Mouse (Mus musculus) CD4-positive, CD25-positive, alpha-beta regulatory T cell, adult 2 months (primary cell): ENCODE data around the gene AK157302.
"Not testable (repeated sequence)": the region's sequence is repeated elsewhere in the genome, so short reads cannot be mapped to it uniquely, and the experiment has no call there.

ENCODE experiments used
- DNase-seq: peaks from one replicate; pipeline ENCODE4 v3.0.0-alpha.2; 2012; ENCODE audit warnings: low read depth, low spot score

AK157302 gene

GRCm38 (mm10) chr13:21495080-21495479 lies at the start of gene AK157302:
AK157302 (plus strand) TSS chr13:21495223.
- no peak for DNase-seq

DNA sequence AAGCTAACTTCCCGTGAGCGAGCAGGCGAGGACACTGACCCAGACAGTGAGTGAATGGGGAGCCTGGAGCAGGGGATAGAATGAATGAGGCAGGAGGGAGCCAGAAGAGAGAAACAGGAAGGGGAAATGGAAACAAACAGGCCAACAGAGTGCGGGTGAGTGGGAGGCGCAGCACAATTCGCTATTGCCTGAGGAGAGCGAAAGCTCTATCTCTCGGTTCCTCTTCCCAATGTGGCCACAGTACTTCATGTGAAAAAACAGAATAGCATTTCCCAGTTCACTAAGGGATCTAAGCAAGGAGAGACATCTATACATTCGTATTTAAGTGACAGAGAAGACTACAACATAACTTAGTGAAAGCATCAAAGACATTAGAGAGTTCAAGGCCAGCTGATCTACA lies 48.2 kb upstream of the AK157302 start:
- DNase-seq, result no peak

DNA sequence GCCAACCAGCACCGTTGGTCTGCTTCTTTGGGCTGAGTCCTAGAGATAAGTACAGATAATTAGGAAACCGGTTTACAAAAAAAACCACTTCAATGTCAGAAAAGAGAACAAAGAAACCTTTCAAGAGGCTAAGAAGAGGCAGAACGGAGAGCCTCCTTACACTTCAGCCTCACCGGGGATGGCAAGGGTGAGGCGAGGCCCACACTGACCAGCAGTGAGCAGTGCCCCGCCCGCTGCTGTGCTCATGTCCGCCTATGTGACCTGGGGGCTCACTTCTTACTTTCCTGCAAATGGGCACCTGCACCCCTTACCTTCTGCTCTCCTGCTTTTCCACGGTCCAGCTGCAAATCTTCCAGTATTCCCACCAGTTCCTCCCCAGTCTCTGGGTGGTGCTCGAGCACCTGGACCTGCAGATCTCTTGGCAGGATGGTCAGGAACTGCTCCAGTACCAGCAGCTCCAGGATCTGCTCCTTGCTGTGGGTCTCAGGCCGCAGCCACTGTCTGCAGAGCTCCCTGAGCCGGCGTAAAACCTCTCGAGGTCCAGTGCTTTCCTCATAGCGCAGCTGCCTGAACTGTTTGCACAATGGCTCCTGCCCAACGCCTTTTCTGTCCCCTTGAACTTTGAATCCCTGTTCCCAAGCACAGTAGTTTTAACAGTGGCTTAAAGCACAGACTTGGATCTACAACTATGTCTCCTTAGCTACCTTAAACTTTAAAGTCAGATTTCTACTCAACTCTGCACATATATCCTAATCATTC lies 47.0 kb upstream of the AK157302 start:
- no peak for DNase-seq

DNA sequence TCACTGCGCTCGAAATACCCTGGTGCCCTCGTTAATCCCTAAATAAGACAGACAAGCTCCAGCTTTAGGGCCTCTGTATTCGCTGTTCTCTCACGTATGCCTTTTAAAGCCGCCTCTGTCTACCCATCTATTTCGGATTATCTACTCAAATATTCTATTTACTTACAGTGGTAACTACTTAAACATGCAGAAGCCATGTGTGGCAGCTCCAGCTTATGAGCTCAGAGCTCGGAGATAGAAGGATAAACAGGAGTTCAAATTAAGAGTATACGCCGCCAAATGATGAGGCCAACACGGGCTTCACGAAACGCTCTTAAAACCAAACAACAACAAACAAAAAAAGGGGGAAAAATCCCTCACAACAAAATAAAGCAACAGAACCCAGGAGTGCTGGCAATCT lies 42.0 kb upstream of the AK157302 start:
- no peak for DNase-seq

DNA sequence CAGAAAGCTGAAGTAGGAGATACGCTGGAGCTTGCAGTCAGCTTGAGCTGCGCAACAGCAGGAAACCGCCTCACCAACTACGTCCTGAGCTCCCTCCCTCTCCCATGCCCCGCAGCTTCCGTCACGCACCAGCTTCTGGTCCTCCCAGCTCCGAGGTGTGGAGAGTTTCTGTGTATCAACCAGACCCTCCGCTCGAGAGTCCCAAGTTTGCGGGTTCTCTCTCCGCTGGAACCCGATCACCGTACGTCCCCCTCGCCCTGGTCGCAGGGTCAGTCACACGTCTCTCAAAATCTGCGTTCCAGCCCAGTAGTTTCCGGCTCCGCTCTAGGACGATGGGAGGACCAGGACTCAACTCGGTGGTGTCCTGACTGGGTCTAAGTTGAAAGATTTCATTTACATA lies 41.6 kb upstream of the AK157302 start, which contains the start of gene Zscan26:
Zscan26 (minus strand) TSS at position 282 of the 400 bp plus-strand sequence.
- DNase-seq, result peak; percentile 86

DNA sequence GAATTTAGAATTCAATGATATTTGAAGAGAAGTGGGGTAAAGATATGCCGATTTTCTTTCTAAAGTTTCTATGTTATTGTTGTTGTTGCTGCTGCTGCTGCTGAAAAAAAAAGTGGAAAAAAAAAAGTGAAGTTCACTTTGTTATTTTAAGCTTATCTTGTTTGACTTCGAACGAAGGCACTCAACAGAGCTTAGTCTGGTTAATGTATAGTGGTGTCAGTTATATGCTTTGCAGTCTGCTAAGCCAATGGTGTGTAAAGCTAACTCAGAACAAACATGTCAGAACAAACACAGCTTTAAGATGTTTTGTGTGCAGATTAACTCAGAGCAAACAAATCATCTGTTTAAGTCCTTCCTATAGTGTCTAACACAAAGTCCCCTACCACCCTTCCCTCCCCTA lies 40.9 kb upstream of the AK157302 start:
- no peak for DNase-seq

DNA sequence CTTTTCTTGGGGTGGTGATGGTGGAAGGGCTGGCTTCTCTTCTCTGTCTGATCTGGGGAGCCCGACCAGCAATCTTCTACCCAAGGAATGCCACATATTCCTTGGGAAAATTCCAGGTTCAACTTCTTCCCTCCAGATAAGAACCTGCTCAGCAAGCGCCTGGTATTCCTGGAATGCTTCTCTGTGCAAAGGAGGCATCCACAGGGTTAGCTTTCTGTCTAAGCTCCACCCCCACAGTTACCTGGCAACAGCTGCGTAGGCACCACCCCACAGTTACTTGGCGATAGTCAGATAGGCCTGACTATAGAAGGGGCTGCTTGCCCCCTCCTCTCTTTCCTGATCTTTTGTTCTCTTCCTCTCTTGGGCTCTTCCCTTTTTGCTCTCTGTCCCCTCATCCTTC lies 38.7 kb upstream of the AK157302 start:
- DNase-seq, result no peak

DNA sequence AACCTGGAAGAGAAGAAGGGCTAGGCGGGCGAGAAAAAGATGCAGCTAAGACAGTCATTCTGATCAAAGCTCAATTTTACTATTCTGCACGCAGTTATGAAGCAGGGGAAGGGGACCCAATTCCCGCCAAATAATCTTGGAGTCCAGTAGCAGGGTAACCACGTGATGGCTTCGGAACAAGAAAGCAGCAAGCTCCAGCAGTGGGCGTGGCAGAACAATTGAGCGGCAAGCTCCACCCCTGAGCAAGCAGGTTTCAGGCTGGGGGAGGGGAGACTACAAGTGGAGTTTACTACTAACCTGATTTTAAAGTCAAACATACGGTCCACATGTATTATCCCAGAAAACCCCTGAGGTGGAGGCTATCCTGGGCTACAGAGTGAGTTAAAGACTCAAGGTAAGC lies 32.5 kb upstream of the AK157302 start:
- not testable (repeated sequence) for DNase-seq

- DNase-seq, result no peak
These were observed 27.7 kb upstream of the AK157302 start for GRCm38 (mm10) chr13:21467336-21467735.

DNA sequence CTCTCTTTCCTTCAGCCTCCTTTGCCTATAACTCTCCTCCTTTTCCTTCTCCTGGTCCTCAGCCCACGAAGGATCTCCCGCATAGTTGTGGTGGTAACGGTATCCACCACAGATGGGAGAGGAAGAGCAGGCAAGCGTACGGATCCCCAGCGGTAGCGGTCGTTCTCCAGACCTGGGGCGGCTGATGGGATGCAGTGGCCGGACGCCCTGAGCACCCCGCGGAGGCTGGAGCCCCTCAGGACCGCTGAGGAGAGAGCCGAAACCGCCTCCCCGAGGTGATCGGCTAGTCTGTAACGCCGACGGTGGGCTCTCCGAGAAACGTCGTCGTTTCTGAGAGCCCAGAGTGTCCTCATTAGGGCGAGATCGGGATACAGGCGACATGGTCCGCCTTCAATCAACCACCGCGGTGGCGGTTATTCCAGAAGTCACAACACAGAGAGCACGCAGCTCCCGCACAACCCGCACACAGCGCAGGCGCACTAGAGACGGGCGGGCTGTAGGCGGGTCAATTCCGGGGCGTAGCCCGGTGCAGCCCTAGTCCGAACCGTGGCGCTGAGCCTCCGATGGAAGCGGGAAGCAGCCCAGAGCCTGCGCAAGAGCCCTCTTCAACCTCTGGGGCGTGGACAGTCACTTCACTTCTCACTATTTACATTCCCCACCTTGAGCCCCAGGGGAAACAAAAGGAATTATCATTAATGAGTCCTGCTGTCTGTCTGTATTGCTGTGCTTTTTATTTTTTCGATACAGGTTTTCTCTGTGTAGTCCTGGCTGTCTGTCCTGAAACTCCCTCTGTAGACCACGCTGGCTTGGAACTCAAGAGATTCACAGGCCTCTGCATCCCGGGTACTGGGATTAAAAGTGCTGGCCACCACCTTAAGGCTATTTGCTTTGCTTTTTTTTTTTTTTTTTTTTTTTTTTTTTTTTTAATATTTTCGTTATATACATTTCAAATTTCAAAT lies 26.7 kb upstream of the AK157302 start, which contains the start of gene Nkapl:
Nkapl (minus strand) TSS at position 449 of the 959 bp plus-strand sequence.
- DNase-seq, result peak; percentile 84

DNA sequence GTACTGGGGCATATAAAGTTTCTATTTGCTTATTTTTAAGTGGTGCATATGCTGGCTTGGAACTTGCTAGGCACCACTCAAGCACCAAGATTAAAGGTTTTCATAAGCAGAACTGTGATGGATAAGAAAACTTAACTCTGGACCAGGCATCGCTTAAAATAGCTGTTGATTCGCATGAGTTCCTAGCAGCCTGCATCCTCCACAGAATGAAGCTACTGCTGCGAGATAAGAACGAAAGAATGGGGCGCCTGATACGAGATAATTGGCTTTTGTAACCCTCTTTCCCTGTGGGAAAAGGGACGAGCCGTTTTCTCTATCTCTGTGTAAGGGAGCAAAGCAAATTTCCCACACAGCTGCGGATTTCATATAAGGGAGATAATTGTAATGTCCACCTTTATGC lies 25.9 kb upstream of the AK157302 start:
- DNase-seq, result no peak

- DNase-seq, result no peak
These were observed 22.6 kb upstream of the AK157302 start for GRCm38 (mm10) chr13:21472427-21472826.

GRCm38 (mm10) chr13:21478759-21479670 lies 16.0 kb upstream of the AK157302 start, which contains the start of the genes Zkscan4 and Gm10065:
Zkscan4 (plus strand) TSS chr13:21478907.
Gm10065 (minus strand) TSS chr13:21479441.
- DNase-seq, result peak; percentile 3

- DNase-seq, result no peak
These were observed 8.1 kb upstream of the AK157302 start for GRCm38 (mm10) chr13:21486881-21487280.

DNA sequence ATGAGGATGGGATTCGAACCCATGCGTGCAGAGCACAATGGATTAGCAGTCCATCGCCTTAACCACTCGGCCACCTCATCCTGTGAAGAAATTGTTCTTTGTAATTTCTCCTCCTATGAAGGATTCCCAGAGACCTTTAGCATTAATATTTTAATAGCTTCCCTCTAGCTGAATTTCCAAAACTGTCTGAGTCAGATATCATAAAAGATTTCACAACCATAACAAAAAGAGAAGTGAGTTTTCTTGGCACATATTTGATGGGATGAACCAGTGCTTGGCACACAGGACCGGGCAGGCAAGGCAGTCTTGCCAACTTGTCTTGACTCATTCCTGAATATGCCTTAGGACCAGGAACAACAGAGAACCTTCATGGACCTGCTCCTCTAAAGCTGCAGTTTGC lies 2.2 kb upstream of the AK157302 start:
- DNase-seq, result no peak

DNA sequence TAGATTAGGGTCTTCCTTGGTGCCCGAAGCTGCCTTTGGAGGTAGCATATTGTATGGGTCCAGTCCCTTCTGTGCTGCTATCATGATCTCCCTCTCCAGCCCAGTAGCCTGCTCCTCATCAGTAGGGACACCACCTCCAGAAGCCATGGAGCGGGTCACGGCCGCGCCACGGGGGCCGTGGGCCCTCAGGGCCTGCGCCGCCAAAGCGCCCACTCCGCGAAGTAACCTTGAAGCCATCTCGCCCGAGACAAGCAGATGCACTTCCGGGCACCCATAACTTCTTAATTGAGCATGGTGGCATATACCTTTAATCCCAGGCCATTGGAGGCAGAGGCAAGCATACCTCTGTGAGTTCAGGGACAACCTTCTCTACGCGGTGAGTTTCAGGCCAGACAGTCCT lies 6.2 kb downstream of the AK157302 start, which contains the start of gene Gm11273:
Gm11273 (minus strand) TSS at position 237 of the 400 bp plus-strand sequence.
- DNase-seq, result not testable (repeated sequence)

- no peak for DNase-seq
These were observed 7.3 kb downstream of the AK157302 start for GRCm38 (mm10) chr13:21502296-21502695.

- peak; percentile 92 for DNase-seq
These were observed 11.2 kb downstream of the AK157302 start for GRCm38 (mm10) chr13:21506221-21506649.

GRCm38 (mm10) chr13:21530136-21530535 lies 35.1 kb downstream of the AK157302 start:
- DNase-seq, result peak; percentile 3

DNA sequence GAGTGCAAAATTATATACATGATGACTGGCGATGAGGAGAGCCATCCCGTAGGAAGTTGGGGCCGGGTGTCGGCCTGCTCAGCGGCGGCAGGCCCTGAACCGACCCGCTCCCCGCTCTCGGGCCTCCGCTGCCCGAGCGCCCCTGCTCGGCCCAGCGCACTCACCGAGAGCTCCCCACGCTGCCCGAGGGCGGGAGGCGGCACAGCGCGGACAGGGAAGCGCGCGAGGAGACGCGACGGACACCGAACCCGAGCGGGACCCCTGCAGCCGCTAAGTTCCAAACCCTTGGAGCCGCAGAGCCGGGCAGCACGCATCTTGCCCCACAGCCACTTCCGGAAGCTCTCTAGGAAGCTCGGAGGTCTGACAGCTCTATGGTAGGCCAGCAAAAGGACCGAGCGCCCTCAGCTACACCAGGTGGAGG lies 35.8 kb downstream of the AK157302 start, which contains the start of gene Zkscan8:
Zkscan8 (minus strand) TSS at position 340 of the 421 bp plus-strand sequence.
- peak; percentile 89 for DNase-seq

DNA sequence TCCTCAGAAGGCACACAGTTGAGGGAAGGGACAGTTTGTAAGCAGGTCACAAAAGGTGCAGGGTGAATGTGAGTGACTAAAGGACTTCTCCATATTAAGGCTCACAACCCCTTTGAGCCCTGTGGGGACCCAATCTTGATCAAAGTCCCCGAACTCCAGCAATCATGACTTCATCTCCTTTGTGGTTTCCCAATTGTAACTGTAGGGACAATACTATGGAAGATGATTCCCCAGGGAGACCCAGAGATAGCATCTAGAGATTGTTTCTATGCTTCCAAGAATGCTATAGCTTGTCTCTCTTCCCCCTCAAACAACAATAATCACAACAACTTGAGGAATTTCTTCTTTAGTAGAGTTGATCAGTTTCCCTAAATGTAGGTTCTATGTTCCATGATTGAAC lies 47.7 kb downstream of the AK157302 start, which contains the start of gene Olfr1366:
Olfr1366 (minus strand) TSS at position 101 of the 400 bp plus-strand sequence.
- no peak for DNase-seq
